Mouse (Mus musculus) gastrocnemius, adult 8-10 months (tissue): Measurements from ENCODE around the gene Fgf15. TPM values are rescaled to one million over a fixed set of nuclear protein-coding genes. Genes with fewer than 3 reads are reported as not detected.
"Not testable (repeated sequence)": the region's sequence is repeated elsewhere in the genome, so short reads cannot be mapped to it uniquely, and the experiment has no call there.

Source experiments
- DNase-seq, 2 experiments: peaks; one replicate each; pipeline ENCODE4 v3.0.0; 2022; ENCODE audit warnings: low spot score in 2 of 2
- total RNA-seq, 4 experiments: library from RNA; stranded (reverse); gene quantifications; 2 replicates each; pipeline ENCODE4 v1.2.4; 2022

Fgf15 gene
- total RNA-seq, 4 experiments from 2014 or later, result not detected

- DNase-seq, result not testable (repeated sequence)
These were observed 5.7 kb upstream of the Fgf15 start for GRCm38 (mm10) chr7:144890661-144891060.

- DNase-seq, result no peak
These were observed 4.5 kb upstream of the Fgf15 start for GRCm38 (mm10) chr7:144891863-144892262.

- DNase-seq, result no peak
These were observed 4.0 kb upstream of the Fgf15 start for GRCm38 (mm10) chr7:144892322-144892721.

GRCm38 (mm10) chr7:144894191-144894590 is 2.1 kb upstream of the Fgf15 start:
- no peak for DNase-seq

- DNase-seq, result no peak
These were observed 1.6 kb upstream of the Fgf15 start for GRCm38 (mm10) chr7:144894706-144895105.

GRCm38 (mm10) chr7:144895305-144896111 is 823 bp upstream of the Fgf15 start:
- peak; percentile 32 to 47 for DNase-seq

GRCm38 (mm10) chr7:144898506-144898905 is 2.2 kb downstream of the Fgf15 start:
- no peak for DNase-seq

- DNase-seq, result not testable (repeated sequence)
These were observed 9.2 kb downstream of the Fgf15 start for GRCm38 (mm10) chr7:144905514-144905913.

- peak in 1 of 2 experiments; percentile 23 for DNase-seq
These were observed 10.5 kb downstream of the Fgf15 start for GRCm38 (mm10) chr7:144906708-144907397.

- DNase-seq, result no peak
These were observed 11.5 kb downstream of the Fgf15 start for GRCm38 (mm10) chr7:144907793-144908192.

GRCm38 (mm10) chr7:144908705-144909104 is 12.4 kb downstream of the Fgf15 start:
- no peak for DNase-seq

- no peak for DNase-seq
These were observed 14.8 kb downstream of the Fgf15 start for GRCm38 (mm10) chr7:144911121-144911520.

GRCm38 (mm10) chr7:144912897-144913296 is 16.6 kb downstream of the Fgf15 start:
- DNase-seq, result no peak

- DNase-seq, result no peak
These were observed 18.1 kb downstream of the Fgf15 start for GRCm38 (mm10) chr7:144914296-144914947.

GRCm38 (mm10) chr7:144914948-144915750 is 18.8 kb downstream of the Fgf15 start, which contains the start of gene LTO1:
TSS of gene LTO1 (plus strand) at chr7:144915100.
- DNase-seq, result peak; percentile 75 to 85

- DNase-seq, result no peak
These were observed 22.5 kb downstream of the Fgf15 start for GRCm38 (mm10) chr7:144918823-144919222.

GRCm38 (mm10) chr7:144927591-144927990 is 31.3 kb downstream of the Fgf15 start:
- no peak for DNase-seq

- no peak for DNase-seq
These were observed 31.9 kb downstream of the Fgf15 start for GRCm38 (mm10) chr7:144928009-144928888.

GRCm38 (mm10) chr7:144928889-144929210 is 32.5 kb downstream of the Fgf15 start:
- no peak for DNase-seq

- no peak for DNase-seq
These were observed 33.2 kb downstream of the Fgf15 start for GRCm38 (mm10) chr7:144929506-144929905.
